Mouse (Mus musculus) embryonic facial prominence, embryonic 12.5 days (tissue): ENCODE results near the gene Fhad1. TPM values are rescaled to one million over a fixed set of nuclear protein-coding genes. Genes with fewer than 3 reads are reported as not detected.

Source experiments
- ATAC-seq: fragments of 200-750 bp; cut with Nextera tagmentation; 2 replicates; pipeline ENCODE4 v1.8.0; 2017; ENCODE audit not compliant: insufficient number of reproducible peaks, insufficient read depth, low FRiP score, low TSS enrichment
- H3K27ac ChIP-seq: fragments of 300-500 bp; sonication (generic); 2 replicates; pipeline ENCODE4 v1.5.1; 2016; ENCODE audit warnings: mild to moderate bottlenecking
- H3K27me3 ChIP-seq: fragments of 300-500 bp; sonication (generic); 2 replicates; pipeline ENCODE4 v1.6.1; 2016; ENCODE audit warnings: mild to moderate bottlenecking, moderate library complexity
- H3K36me3 ChIP-seq: fragments of 300-500 bp; sonication (generic); 2 replicates; pipeline ENCODE4 v1.6.1; 2016; ENCODE audit warnings: mild to moderate bottlenecking
- H3K4me1 ChIP-seq: fragments of 300-500 bp; sonication (generic); 2 replicates; pipeline ENCODE4 v1.6.1; 2016
- H3K4me2 ChIP-seq: fragments of 300-500 bp; sonication (generic); replicated peaks from 2 replicates; pipeline ENCODE4 v1.6.1; 2016; ENCODE audit warnings: mild to moderate bottlenecking, moderate library complexity
- H3K4me3 ChIP-seq: fragments of 300-500 bp; sonication (generic); 2 replicates; pipeline ENCODE4 v1.5.1; 2016; ENCODE audit warnings: mild to moderate bottlenecking
- H3K9ac ChIP-seq: fragments of 300-500 bp; sonication (generic); 2 replicates; pipeline ENCODE4 v1.6.1; 2016; ENCODE audit warnings: mild to moderate bottlenecking, moderate library complexity
- H3K9me3 ChIP-seq: fragments of 300-500 bp; sonication (generic); 2 replicates; pipeline ENCODE4 v1.6.1; 2016; ENCODE audit warnings: mild to moderate bottlenecking, moderate library complexity
- WGBS: fragments of 180-500 bp; shearing (Covaris S2); methylation state at CpG from one replicate; pipeline ENCODE4 v1.1.7; 2016; 5-methylcytosine and 5-hydroxymethylcytosine counted together
- polyA plus RNA-seq: library from polyadenylated mRNA; unstranded; fragments of >200 nt; fragmentation: Nextera tagmentation; extraction: Ambion mirVana; gene quantifications from 2 replicates; pipeline ENCODE4 v1.2.1, GENCODE M21; 2016

Gene Fhad1
- polyA plus RNA-seq, 1 experiment from 2014 or later, result 1.9 TPM

DNA sequence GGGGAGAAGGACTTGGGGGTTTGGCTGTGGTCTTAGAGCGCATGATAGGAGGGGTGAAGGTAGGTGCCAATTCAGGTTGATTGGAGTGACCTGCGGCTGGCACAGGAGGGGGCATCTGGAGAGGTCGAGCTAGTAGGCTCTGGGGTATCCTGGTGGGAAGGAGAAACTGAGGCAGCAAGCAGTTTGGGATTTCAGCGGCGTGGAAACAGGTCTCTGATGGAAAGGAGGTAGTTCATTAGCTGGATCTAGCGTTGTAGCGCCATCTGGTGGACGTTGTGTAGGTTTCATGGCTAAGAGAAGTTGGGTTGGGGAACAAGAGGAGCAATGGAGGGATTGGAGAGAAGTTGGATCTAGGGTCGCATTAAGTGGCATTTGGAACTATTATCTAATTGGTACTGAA lies 161.4 kb downstream of the Fhad1 start:
- no peaks in the 10 kb centered on the region for H3K36me3 ChIP-seq
- no peak for ATAC-seq
- H3K4me3 ChIP-seq, result no peak overlapping the region
- no peak overlapping the region for H3K27ac ChIP-seq
- 75% methylated on average over 9 of the region's 9 CpGs for WGBS
- H3K4me2 ChIP-seq, result no peak overlapping the region
- H3K4me1 ChIP-seq, result no peaks in the 10 kb centered on the region
- H3K9me3 ChIP-seq, result no peaks in the 10 kb centered on the region
- no peak overlapping the region for H3K9ac ChIP-seq
- no peaks in the 10 kb centered on the region for H3K27me3 ChIP-seq

- Histone ChIP-seq H3K9me3 (no peaks in the 10 kb centered on the region), H3K27ac (no peak within 1 kb of the TSS), H3K36me3 (no peaks in the 10 kb centered on the region), H3K4me3 (no peak within 1 kb of the TSS), H3K9ac (no peak within 1 kb of the TSS), H3K4me2 (no peak within 1 kb of the TSS), H3K27me3 (no peaks in the 10 kb centered on the region), H3K4me1 (no peaks in the 10 kb centered on the region)
- no peak for ATAC-seq
- WGBS, result 81% methylated on average over 6 of the region's 6 CpGs
These were observed 168.9 kb downstream of the Fhad1 start, which contains the start of gene Ctrc for GRCm38 (mm10) chr4:141845999-141846398. TSS of gene Ctrc (minus strand) at chr4:141846359.

Other genes starting within 250 kb of the Fhad1 start
- gene Dnajc16, start 224.2 kb downstream of the Fhad1 start, polyA plus RNA-seq, result 4.1 and 4.7 TPM in 2 replicates
- gene Casp9, start 221.5 kb downstream of the Fhad1 start, polyA plus RNA-seq, result 18.1 and 21.9 TPM in 2 replicates
- not detected in 2 replicates for gene Cela2a, start 188.9 kb downstream of the Fhad1 start, polyA plus RNA-seq
- gene Ctrc, start 168.7 kb downstream of the Fhad1 start, polyA plus RNA-seq, result not detected in 2 replicates
- gene Efhd2, start 140.2 kb downstream of the Fhad1 start, polyA plus RNA-seq, result 54.3 and 58.1 TPM in 2 replicates
- 10.8 and 12.2 TPM in 2 replicates for gene Tmem51, start 69.2 kb upstream of the Fhad1 start, polyA plus RNA-seq
- 23.1 and 24.2 TPM in 2 replicates for gene Kazn, start 224.3 kb upstream of the Fhad1 start, polyA plus RNA-seq